Mouse (Mus musculus) gastrocnemius, postnatal 4 days (tissue): Measurements from ENCODE around the gene Eif4h. TPM values are rescaled to one million over a fixed set of nuclear protein-coding genes. Genes with fewer than 3 reads are reported as not detected.
A peak's percentile ranks its signal among the peaks of the same experiment; 100 is the strongest.

Source experiments
- DNase-seq, 2 experiments: peaks; one replicate each; pipeline ENCODE4 v3.0.0; 2021 to 2022; ENCODE audit warnings: low spot score in 2 of 2, mixed read lengths in 2 of 2
- microRNA-seq: library from miRNA; unstranded; fragments of <30 nt; microRNA quantifications from one replicate; pipeline ENCODE4 v1.2.0, GENCODE M21; 2021
- total RNA-seq, 2 experiments: library from RNA; stranded (reverse); gene quantifications; 2 replicates each; pipeline ENCODE4 v1.2.3; 2021

Eif4h gene
- total RNA-seq, 2 experiments from 2014 or later: 208 to 209 TPM

GRCm38 (mm10) chr5:134571730-134572507, 67.4 kb downstream of the Eif4h start:
- peak in 1 of 2 experiments; percentile 43 for DNase-seq

Small RNAs within 50 kb of the gene (microRNA-seq; reads per million reads assigned to microRNA genes)
- gene Mir7228: not detected

Other genes starting within 250 kb of the Eif4h start
- gene Gtf2ird1, start 182.8 kb downstream of the Eif4h start, total RNA-seq: 10 to 100 TPM; 50.0 to 57.8 TPM
- gene Clip2, start 87.1 kb downstream of the Eif4h start, total RNA-seq: 10 to 100 TPM; 15.8 to 17.6 TPM
- gene Syna, start 79.3 kb downstream of the Eif4h start, total RNA-seq: not detected
- 10 to 100 TPM; 42.6 to 45.0 TPM for gene Rfc2, start 58.1 kb downstream of the Eif4h start, total RNA-seq
- 1 to 10 TPM; 4.5 to 6.3 TPM for gene Lat2, start 24.5 kb downstream of the Eif4h start, total RNA-seq
- 10 to 100 TPM; 15.2 to 18.6 TPM for gene Limk1, start 49.1 kb upstream of the Eif4h start, total RNA-seq
- 100 to 1,000 TPM; 334 to 400 TPM for gene Eln, start 107.8 kb upstream of the Eif4h start, total RNA-seq